Mouse (Mus musculus): ENCODE results near the gene H2-DMb2. TPM values are rescaled to one million over a fixed set of nuclear protein-coding genes. Genes with fewer than 3 reads are reported as not detected.
A peak's percentile ranks its signal among the peaks of the same experiment; 100 is the strongest.

Gene H2-DMb2
- polyA plus RNA-seq, 1 experiment, result not detected

DNA sequence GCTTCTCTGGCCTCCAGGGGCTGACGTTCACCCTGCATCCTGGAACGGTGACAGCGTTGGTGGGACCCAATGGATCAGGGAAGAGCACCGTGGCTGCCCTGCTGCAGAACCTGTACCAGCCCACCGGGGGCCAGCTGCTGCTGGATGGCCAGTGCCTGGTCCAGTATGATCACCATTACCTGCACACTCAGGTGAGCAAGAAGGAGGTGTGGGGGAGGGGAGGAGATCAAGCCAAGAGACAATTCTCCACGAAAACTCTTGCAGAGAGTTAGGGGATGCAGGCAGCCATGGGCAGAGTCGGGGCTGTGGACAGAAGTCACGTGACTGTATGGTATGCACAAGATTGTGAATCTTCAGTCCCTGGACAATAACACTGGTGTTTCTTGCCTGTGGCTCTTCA, 50.4 kb downstream of the H2-DMb2 start:
- TF ChIP-seq CTCF (IDR thresholded peaks at IDR 0.05; ENCODE audit: insufficient read depth, low read depth, low read length) (no peak), POLR2A (IDR thresholded peaks at IDR 0.05; ENCODE audit: insufficient read depth, low read depth, low read length) (no peak)
- Histone ChIP-seq H3K27ac (ENCODE audit: insufficient read depth, low read depth, low read length) (no peak overlapping the region), H3K4me1 (ENCODE audit: control insufficient read depth, insufficient read depth, low read length) (peaks cover 17% of the 10 kb centered on the region), H3K4me3 (ENCODE audit: insufficient read depth, low read depth, low read length) (no peak overlapping the region)
- 65% methylated on average over 8 of the region's 8 CpGs for WGBS

- H3K27ac ChIP-seq (ENCODE audit: insufficient read depth, low read depth, low read length), result no peak overlapping the region
- H3K4me3 ChIP-seq (ENCODE audit: insufficient read depth, low read depth, low read length), result no peak overlapping the region
- TF ChIP-seq CTCF (IDR thresholded peaks at IDR 0.05; ENCODE audit: insufficient read depth, low read depth, low read length) (no peak), POLR2A (IDR thresholded peaks at IDR 0.05; ENCODE audit: insufficient read depth, low read depth, low read length) (no peak)
- H3K4me1 ChIP-seq (ENCODE audit: control insufficient read depth, insufficient read depth, low read length), result peaks cover 15% of the 10 kb centered on the region
- WGBS, result 84% methylated on average over 4 of the region's 4 CpGs
Measured at GRCm38 (mm10) chr17:34194723-34195122, 51.6 kb downstream of the H2-DMb2 start.

DNA sequence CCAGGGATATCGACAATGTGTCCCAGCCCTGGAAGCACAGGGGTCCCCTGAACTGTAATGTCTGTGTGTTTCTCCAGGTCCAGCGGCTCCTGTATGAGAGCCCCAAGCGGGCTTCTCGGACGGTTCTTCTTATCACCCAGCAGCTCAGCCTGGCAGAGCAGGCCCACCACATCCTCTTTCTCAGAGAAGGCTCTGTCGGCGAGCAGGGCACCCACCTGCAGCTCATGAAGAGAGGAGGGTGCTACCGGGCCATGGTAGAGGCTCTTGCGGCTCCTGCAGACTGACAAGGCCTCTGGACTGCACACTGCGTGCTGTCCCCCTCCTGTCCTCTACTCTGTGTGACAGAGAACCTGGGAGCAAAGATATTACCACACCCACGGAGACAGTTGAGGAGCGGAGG, 53.4 kb downstream of the H2-DMb2 start:
- Histone ChIP-seq H3K4me3 (ENCODE audit: insufficient read depth, low read depth, low read length) (no peak overlapping the region), H3K4me1 (ENCODE audit: control insufficient read depth, insufficient read depth, low read length) (peaks cover 15% of the 10 kb centered on the region), H3K27ac (ENCODE audit: insufficient read depth, low read depth, low read length) (no peak overlapping the region)
- WGBS, result 62% methylated on average over 12 of the region's 12 CpGs
- TF ChIP-seq CTCF (IDR thresholded peaks at IDR 0.05; ENCODE audit: insufficient read depth, low read depth, low read length) (no peak), POLR2A (IDR thresholded peaks at IDR 0.05; ENCODE audit: insufficient read depth, low read depth, low read length) (no peak)

- Histone ChIP-seq H3K4me3 (ENCODE audit: insufficient read depth, low read depth, low read length) (peak within 1 kb of the TSS; percentile 49), H3K4me1 (ENCODE audit: control insufficient read depth, insufficient read depth, low read length) (peaks cover 15% of the 10 kb centered on the region), H3K27ac (ENCODE audit: insufficient read depth, low read depth, low read length) (no peak within 1 kb of the TSS)
- no peak for TF ChIP-seq CTCF (IDR thresholded peaks at IDR 0.05; ENCODE audit: insufficient read depth, low read depth, low read length)
- TF ChIP-seq POLR2A (IDR thresholded peaks at IDR 0.05; ENCODE audit: insufficient read depth, low read depth, low read length), result no peak
- WGBS, result 8% methylated on average over 41 of the region's 41 CpGs
Measured at GRCm38 (mm10) chr17:34196941-34197894, 54.1 kb downstream of the H2-DMb2 start, which contains the start of gene Psmb8. TSS of gene Psmb8 (plus strand) at chr17:34197721.

- Histone ChIP-seq H3K27ac (ENCODE audit: insufficient read depth, low read depth, low read length) (no peak overlapping the region), H3K4me3 (ENCODE audit: insufficient read depth, low read depth, low read length) (peak overlapping the region; percentile 49), H3K4me1 (ENCODE audit: control insufficient read depth, insufficient read depth, low read length) (peaks cover 15% of the 10 kb centered on the region)
- WGBS, result 2% methylated on average over 32 of the region's 32 CpGs
- TF ChIP-seq CTCF (IDR thresholded peaks at IDR 0.05; ENCODE audit: insufficient read depth, low read depth, low read length), result no peak
Measured at GRCm38 (mm10) chr17:34197904-34198520, 54.9 kb downstream of the H2-DMb2 start.

- Histone ChIP-seq H3K4me1 (ENCODE audit: control insufficient read depth, insufficient read depth, low read length) (peaks cover 15% of the 10 kb centered on the region), H3K27ac (ENCODE audit: insufficient read depth, low read depth, low read length) (no peak overlapping the region), H3K4me3 (ENCODE audit: insufficient read depth, low read depth, low read length) (peak overlapping the region; percentile 49)
- TF ChIP-seq CTCF (IDR thresholded peaks at IDR 0.05; ENCODE audit: insufficient read depth, low read depth, low read length), result no peak
- no peak for TF ChIP-seq POLR2A (IDR thresholded peaks at IDR 0.05; ENCODE audit: insufficient read depth, low read depth, low read length)
- 14% methylated on average over 11 of the region's 11 CpGs for WGBS
Measured at GRCm38 (mm10) chr17:34198521-34198912, 55.4 kb downstream of the H2-DMb2 start.

DNA sequence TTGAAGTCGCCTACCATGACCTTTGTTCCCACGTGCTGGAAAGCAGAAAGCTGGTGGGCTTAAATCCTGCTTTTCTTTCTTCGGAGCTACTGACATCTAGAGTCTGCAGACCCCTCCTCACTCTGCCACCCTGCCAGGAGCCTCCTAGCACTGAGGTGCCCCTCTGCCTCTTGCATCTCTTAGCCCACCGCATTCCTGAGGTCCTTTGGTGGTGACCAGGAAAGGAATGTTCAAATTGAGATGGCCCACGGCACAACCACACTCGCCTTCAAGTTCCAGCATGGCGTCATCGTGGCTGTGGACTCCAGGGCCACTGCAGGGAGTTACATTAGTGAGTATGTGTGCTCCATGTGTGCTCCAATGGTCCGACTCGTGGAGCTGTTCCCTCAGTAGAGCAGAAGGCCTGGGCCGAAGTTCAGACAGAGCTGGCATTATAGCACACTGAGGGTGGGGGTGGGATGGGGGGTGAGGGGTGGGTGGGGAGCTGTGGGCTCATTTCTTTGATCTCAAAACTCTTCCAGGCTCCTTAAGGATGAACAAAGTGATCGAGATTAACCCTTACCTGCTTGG, 56.0 kb downstream of the H2-DMb2 start:
- Histone ChIP-seq H3K4me3 (ENCODE audit: insufficient read depth, low read depth, low read length) (no peak overlapping the region; the same call in 1 of the 2 replicates), H3K27ac (ENCODE audit: insufficient read depth, low read depth, low read length) (no peak overlapping the region), H3K4me1 (ENCODE audit: control insufficient read depth, insufficient read depth, low read length) (peaks cover 20% of the 10 kb centered on the region)
- no peak for TF ChIP-seq CTCF (IDR thresholded peaks at IDR 0.05; ENCODE audit: insufficient read depth, low read depth, low read length)
- no peak for TF ChIP-seq POLR2A (IDR thresholded peaks at IDR 0.05; ENCODE audit: insufficient read depth, low read depth, low read length)
- WGBS, result 78% methylated on average over 12 of the region's 12 CpGs

DNA sequence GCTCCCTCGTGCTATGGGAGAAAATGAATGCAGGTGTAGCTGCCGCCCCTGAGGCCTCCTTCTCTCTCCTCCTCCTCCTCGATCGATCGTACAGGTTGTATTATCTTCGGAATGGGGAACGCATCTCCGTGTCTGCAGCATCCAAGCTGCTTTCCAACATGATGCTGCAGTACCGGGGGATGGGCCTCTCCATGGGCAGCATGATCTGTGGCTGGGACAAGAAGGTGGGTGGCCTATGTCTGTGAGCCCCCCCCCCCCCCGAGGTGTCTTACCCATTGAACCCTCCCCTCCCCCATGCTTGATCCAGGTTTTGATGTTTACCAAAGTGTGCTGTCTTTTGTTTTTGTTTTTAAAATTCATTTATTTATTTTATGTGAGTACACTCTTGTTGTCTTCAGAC, 56.9 kb downstream of the H2-DMb2 start:
- Histone ChIP-seq H3K27ac (ENCODE audit: insufficient read depth, low read depth, low read length) (no peak overlapping the region), H3K4me1 (ENCODE audit: control insufficient read depth, insufficient read depth, low read length) (peaks cover 21% of the 10 kb centered on the region), H3K4me3 (ENCODE audit: insufficient read depth, low read depth, low read length) (no peak overlapping the region)
- TF ChIP-seq CTCF (IDR thresholded peaks at IDR 0.05; ENCODE audit: insufficient read depth, low read depth, low read length) (no peak), POLR2A (IDR thresholded peaks at IDR 0.05; ENCODE audit: insufficient read depth, low read depth, low read length) (no peak)
- WGBS, result 84% methylated on average over 10 of the region's 10 CpGs

Measured in olfactory bulb, adult 2 months (tissue).